Mouse (Mus musculus) small intestine, adult 2 months (tissue): ENCODE data around the gene Rbm19.

Source experiments
- CTCF ChIP-seq: fragments of 200-500 bp; IDR thresholded peaks from 2 replicates; pipeline ENCODE4 v1.5.1; 2012; ENCODE audit warnings: low read depth, mild to moderate bottlenecking, control low read depth, inconsistent platforms, low read length, moderate library complexity, mixed read lengths; ENCODE audit not compliant: insufficient replicate concordance, insufficient read length; ENCODE audit errors: extremely low read depth
- POLR2A ChIP-seq: fragments of 200-500 bp; IDR thresholded peaks from 2 replicates; pipeline ENCODE4 v1.6.1; 2012; ENCODE audit warnings: low read depth, mild to moderate bottlenecking, control low read depth, inconsistent platforms, low read length, moderate library complexity

- no peak for TF ChIP-seq CTCF
- TF ChIP-seq POLR2A, result no peak
Observed at GRCm38 (mm10) chr5:120145371-120146050, 29.2 kb downstream of the Rbm19 start.
